Mouse (Mus musculus) lung, postnatal 14 days (tissue): Measurements from ENCODE around the gene Poldip2.

ENCODE experiments used
- DNase-seq: peaks from one replicate; pipeline ENCODE4 v3.0.0; 2021

Poldip2 gene

GRCm38 (mm10) chr11:78512025-78512957 lies at the start of gene Poldip2, which contains the start of gene Tmem199:
Gene Poldip2, plus strand, starts transcription at chr11:78512193.
Gene Tmem199, minus strand, starts transcription at chr11:78512172.
- peak; percentile 90 for DNase-seq

GRCm38 (mm10) chr11:78462669-78463068 lies 49.3 kb upstream of the Poldip2 start:
- DNase-seq = no peak

- no peak for DNase-seq
These were observed 48.5 kb upstream of the Poldip2 start for GRCm38 (mm10) chr11:78463286-78464036.

GRCm38 (mm10) chr11:78465116-78465515 lies 46.9 kb upstream of the Poldip2 start:
- no peak for DNase-seq

GRCm38 (mm10) chr11:78465568-78466180 lies 46.3 kb upstream of the Poldip2 start, which contains the start of gene Slc46a1:
Gene Slc46a1, plus strand, starts transcription at chr11:78465697.
- DNase-seq = peak; percentile 80

- no peak for DNase-seq
These were observed 45.6 kb upstream of the Poldip2 start for GRCm38 (mm10) chr11:78466242-78466912.

- DNase-seq = no peak
These were observed 44.5 kb upstream of the Poldip2 start for GRCm38 (mm10) chr11:78467515-78467914.

GRCm38 (mm10) chr11:78467932-78468331 lies 44.1 kb upstream of the Poldip2 start:
- DNase-seq = no peak

- no peak for DNase-seq
These were observed 40.5 kb upstream of the Poldip2 start for GRCm38 (mm10) chr11:78471326-78472103.

- no peak for DNase-seq
These were observed 36.7 kb upstream of the Poldip2 start for GRCm38 (mm10) chr11:78475289-78475688.

GRCm38 (mm10) chr11:78483639-78484038 lies 28.4 kb upstream of the Poldip2 start:
- no peak for DNase-seq

- DNase-seq = peak; percentile 82
These were observed 23.8 kb upstream of the Poldip2 start for GRCm38 (mm10) chr11:78488168-78488567.

- no peak for DNase-seq
These were observed 21.2 kb upstream of the Poldip2 start for GRCm38 (mm10) chr11:78490781-78491241.

GRCm38 (mm10) chr11:78495904-78496303 lies 16.1 kb upstream of the Poldip2 start:
- DNase-seq = peak; percentile 53

GRCm38 (mm10) chr11:78497071-78497541 lies 14.9 kb upstream of the Poldip2 start:
- peak; percentile 13 for DNase-seq

GRCm38 (mm10) chr11:78497544-78498522 lies 14.2 kb upstream of the Poldip2 start, which contains the start of gene Sarm1:
Gene Sarm1, minus strand, starts transcription at chr11:78497754.
- DNase-seq = peak; percentile 92

- no peak for DNase-seq
These were observed 13.0 kb upstream of the Poldip2 start, which contains the start of gene Vtn for GRCm38 (mm10) chr11:78499004-78499403. Gene Vtn, plus strand, starts transcription at chr11:78499091.

GRCm38 (mm10) chr11:78499543-78499942 lies 12.4 kb upstream of the Poldip2 start:
- DNase-seq = no peak

GRCm38 (mm10) chr11:78500623-78501202 lies 11.3 kb upstream of the Poldip2 start:
- DNase-seq = no peak

- no peak for DNase-seq
These were observed 10.5 kb upstream of the Poldip2 start for GRCm38 (mm10) chr11:78501529-78501928.
